8 mouse cellular contexts compared by ENCODE assay signal in genomic region chr2:39008954-39009365, GRCm38 (mm10). TPM values are rescaled to one million over a fixed set of nuclear protein-coding genes. Genes with fewer than 3 reads are reported as not detected.
DNase-seq lines count a peak whose midpoint lies in the region; ATAC-seq and TF ChIP-seq lines count a peak whose summit lies in the region.

No protein-coding gene starts in this region.

- no peak for ATAC-seq in forebrain, embryonic 15.5 days (replicated peaks)
- no peak for ATAC-seq in kidney, postnatal 0 days (replicated peaks; ENCODE audit: low FRiP score, low read depth)

- peak overlapping the region; percentile 93 for H3K4me3 ChIP-seq in gastrocnemius, adult 2 months
- H3K4me3 ChIP-seq in ES-E14 (ENCODE audit: insufficient read depth in 1 of 2, low read depth in 1 of 2, low read length in 2 of 2, poor library complexity in 1 of 2, severe bottlenecking in 1 of 2): peak overlapping the region; percentile 78 to 98
- peak overlapping the region; percentile 63 for H3K4me3 ChIP-seq in forebrain, embryonic 15.5 days
- peak overlapping the region; percentile 91 for H3K4me3 ChIP-seq in kidney, postnatal 0 days (replicated peaks; ENCODE audit: low read depth, low read length)

- no peaks in the 10 kb centered on the region for H3K9me3 ChIP-seq in ES-E14 (ENCODE audit: control insufficient read depth, insufficient read depth, low read depth, low read length)
- no peaks in the 10 kb centered on the region for H3K9me3 ChIP-seq in forebrain, embryonic 15.5 days
- no peaks in the 10 kb centered on the region for H3K9me3 ChIP-seq in kidney, postnatal 0 days (replicated peaks; ENCODE audit: low read length)

- 36% methylated on average over 3 of the region's 3 CpGs for WGBS in forebrain, embryonic 15.5 days
- WGBS in kidney, postnatal 0 days: 3% methylated on average over 3 of the region's 3 CpGs

- H3K4me2 ChIP-seq in forebrain, embryonic 15.5 days (replicated peaks): peak overlapping the region; percentile 89
- peak overlapping the region; percentile 94 for H3K4me2 ChIP-seq in kidney, postnatal 0 days (ENCODE audit: low read length)

- no peak for DNase-seq in gastrocnemius, adult 2 months
- no peak for DNase-seq in gastrocnemius, postnatal 14 days
- DNase-seq in ES-E14 (ENCODE audit: low read depth, low spot score): no peak
- DNase-seq in kidney, postnatal 0 days (ENCODE audit: low spot score): peak; percentile 81
- peak; percentile 76 for DNase-seq in lung, postnatal 36 days
- peak; percentile 92 to 95 for DNase-seq in spleen, postnatal 36 days (ENCODE audit: low spot score in 2 of 2)
- DNase-seq in frontal cortex, postnatal 36 days (ENCODE audit: low spot score in 2 of 2): no peak

- in situ Hi-C loops in ES-E14 (cut with MboI; ENCODE audit: low sequenced_read_pairs in 2 of 2, unreplicated experiment in 2 of 2): no loop called here

- intact Hi-C loops in gastrocnemius, adult 2 months (cut with DNase I): loop anchor here (10.0 kb wide), 1 partner anchor 364 kb away; the partner anchor contains the start of gene Psmb7
- intact Hi-C loops in gastrocnemius, postnatal 14 days (cut with DNase I; ENCODE audit: low total_unique reads): no loop called here

- peaks cover 16% of the 10 kb centered on the region for H3K36me3 ChIP-seq in ES-E14 (ENCODE audit: control insufficient read depth, insufficient read depth, low read length, poor library complexity, severe bottlenecking)
- peaks cover 13% of the 10 kb centered on the region for H3K36me3 ChIP-seq in forebrain, embryonic 15.5 days
- peaks cover 8% of the 10 kb centered on the region for H3K36me3 ChIP-seq in kidney, postnatal 0 days (ENCODE audit: insufficient read depth, low read length)

- peak overlapping the region; percentile 99 for H3K9ac ChIP-seq in ES-E14 (ENCODE audit: insufficient read depth, low read depth, low read length, poor library complexity, severe bottlenecking)
- H3K9ac ChIP-seq in forebrain, embryonic 15.5 days (replicated peaks): peak overlapping the region; percentile 71
- peak overlapping the region; percentile 92 for H3K9ac ChIP-seq in kidney, postnatal 0 days (ENCODE audit: low read depth, low read length)

- no peak for TF ChIP-seq CTCF in gastrocnemius, adult 2 months (IDR thresholded peaks at IDR 0.05)
- TF ChIP-seq CTCF in kidney, postnatal 0 days (IDR thresholded peaks at IDR 0.05; ENCODE audit: low read depth): no peak

- H3K27ac ChIP-seq in gastrocnemius, adult 2 months: peak overlapping the region; percentile 98
- no peak overlapping the region for H3K27ac ChIP-seq in ES-E14 (ENCODE audit: insufficient read depth, low read depth, low read length, poor library complexity, severe bottlenecking)
- H3K27ac ChIP-seq in forebrain, embryonic 15.5 days (replicated peaks): 0 out of 2 replicates have a peak overlapping the region, but pooled peaks have one; percentile 93
- peak overlapping the region; percentile 97 for H3K27ac ChIP-seq in kidney, postnatal 0 days

- no peaks in the 10 kb centered on the region for H3K27me3 ChIP-seq in forebrain, embryonic 15.5 days
- no peaks in the 10 kb centered on the region for H3K27me3 ChIP-seq in kidney, postnatal 0 days (ENCODE audit: insufficient read depth, low read length)

- H3K4me1 ChIP-seq in ES-E14 (ENCODE audit: control insufficient read depth in 2 of 2, insufficient read depth in 2 of 2, low read length in 2 of 2, poor library complexity in 1 of 2): peaks cover 3 to 4% of the 10 kb centered on the region in 2 experiments; a peak in 3 of 4 replicates
- peaks cover 50% of the 10 kb centered on the region for H3K4me1 ChIP-seq in forebrain, embryonic 15.5 days
- peaks cover 6% of the 10 kb centered on the region for H3K4me1 ChIP-seq in kidney, postnatal 0 days (replicated peaks; ENCODE audit: insufficient read depth, low read length)

TF ChIP-seq in ES-E14, 5 proteins besides CTCF, POLR2A, EP300 and RAD21:
- no peak for TF ChIP-seq MAFK (IDR thresholded peaks at IDR 0.05; ENCODE audit: insufficient read depth, low read depth, low read length)
- TF ChIP-seq CHD2 (IDR thresholded peaks at IDR 0.05; ENCODE audit: low read depth, low read length): no peak
- TF ChIP-seq ZC3H11A (IDR thresholded peaks at IDR 0.05; ENCODE audit: borderline replicate concordance, low read depth, low read length): no peak
- no peak for TF ChIP-seq HCFC1 (IDR thresholded peaks at IDR 0.05; ENCODE audit: borderline replicate concordance, insufficient read depth, low read length)
- TF ChIP-seq ZNF384 (IDR thresholded peaks at IDR 0.05; ENCODE audit: low read depth, low read length): no peak

RNA-seq across cellular contexts. Expression of gene Rpl35, which starts 3.5 kb away (rescaled TPM):
- 100 to 1,000 TPM; 264 to 300 TPM for total RNA-seq in gastrocnemius, adult 2 months (2021)
- 100 to 1,000 TPM; 326 to 377 TPM for total RNA-seq in gastrocnemius, postnatal 14 days (2021)
- 1,385 and 1,524 TPM in 2 replicates for total RNA-seq in ES-E14 (2012; rRNA removed)
- 763 and 830 TPM in 2 replicates for polyA plus RNA-seq in forebrain, embryonic 15.5 days (2015; fragmentation: Nextera tagmentation; extraction: Ambion mirVana)
- polyA plus RNA-seq in kidney, postnatal 0 days (2015; fragmentation: Nextera tagmentation; extraction: Ambion mirVana): 1,056 and 1,199 TPM in 2 replicates

RNA-seq across cellular contexts. Expression of gene Arpc5l, which starts 3.8 kb away (rescaled TPM):
- total RNA-seq in gastrocnemius, adult 2 months (2021): 100 to 1,000 TPM; 109 to 118 TPM
- total RNA-seq in gastrocnemius, postnatal 14 days (2021): 10 to 100 TPM; 55.1 to 58.2 TPM
- total RNA-seq in ES-E14 (2012; rRNA removed): 42.0 and 58.4 TPM in 2 replicates
- 148 and 158 TPM in 2 replicates for polyA plus RNA-seq in forebrain, embryonic 15.5 days (2015; fragmentation: Nextera tagmentation; extraction: Ambion mirVana)
- 133 and 135 TPM in 2 replicates for polyA plus RNA-seq in kidney, postnatal 0 days (2015; fragmentation: Nextera tagmentation; extraction: Ambion mirVana)

RNA-seq across cellular contexts. Expression of gene Wdr38, which starts 11.7 kb away (rescaled TPM):
- under 1 TPM in 1 of 2 experiments, not detected in 1; 0.08 TPM for total RNA-seq in gastrocnemius, adult 2 months (2021)
- under 1 TPM in 1 of 2 experiments, not detected in 1; 0.08 TPM for total RNA-seq in gastrocnemius, postnatal 14 days (2021)
- total RNA-seq in ES-E14 (2012; rRNA removed): 1.7 and 2.6 TPM in 2 replicates
- polyA plus RNA-seq in forebrain, embryonic 15.5 days (2015; fragmentation: Nextera tagmentation; extraction: Ambion mirVana): 1.9 and 2.0 TPM in 2 replicates
- polyA plus RNA-seq in kidney, postnatal 0 days (2015; fragmentation: Nextera tagmentation; extraction: Ambion mirVana): 1.5 and 1.6 TPM in 2 replicates

RNA-seq across cellular contexts. Expression of gene Golga1, which starts 56.4 kb away (rescaled TPM):
- 10 to 100 TPM; 12.9 to 13.9 TPM for total RNA-seq in gastrocnemius, adult 2 months (2021)
- total RNA-seq in gastrocnemius, postnatal 14 days (2021): 10 to 100 TPM in 1 of 2 experiments, 1 to 10 TPM in 1; 9.8 to 10.5 TPM
- 7.6 and 9.1 TPM in 2 replicates for total RNA-seq in ES-E14 (2012; rRNA removed)
- 37.5 and 38.8 TPM in 2 replicates for polyA plus RNA-seq in forebrain, embryonic 15.5 days (2015; fragmentation: Nextera tagmentation; extraction: Ambion mirVana)
- polyA plus RNA-seq in kidney, postnatal 0 days (2015; fragmentation: Nextera tagmentation; extraction: Ambion mirVana): 26.3 and 28.7 TPM in 2 replicates

Comparison
In these comparisons a context has a peak if more than half of its experiments do, and no peak if none do; other contexts are left out.
1. DNase-seq: peak in kidney, postnatal 0 days (single experiment), lung, postnatal 36 days (single experiment) and spleen, postnatal 36 days (2 of 2); none in gastrocnemius, adult 2 months (single experiment), gastrocnemius, postnatal 14 days (single experiment), ES-E14 (single experiment) and frontal cortex, postnatal 36 days (0 of 2).
2. Peak in every context shown above with its lines, with median percentiles within 50 percentile points of each other: H3K4me3 ChIP-seq and H3K9ac ChIP-seq.